Mouse (Mus musculus): ENCODE results near the gene Lamb3.

- TF ChIP-seq EP300 (optimal IDR thresholded peaks at IDR 0.05) (no peak), CTCF (IDR thresholded peaks at IDR 0.05; ENCODE audit: low read depth) (no peak)
Measured at GRCm38 (mm10) chr1:193250026-193250425, 42.5 kb downstream of the Lamb3 start.
